Mouse (Mus musculus): Measurements from ENCODE around the gene H2-Eb1. TPM values are rescaled to one million over a fixed set of nuclear protein-coding genes. Genes with fewer than 3 reads are reported as not detected.

The H2-Eb1 gene
- polyA plus RNA-seq, 1 experiment = 1,267 TPM

GRCm38 (mm10) chr17:34329807-34330206, 24.1 kb downstream of the H2-Eb1 start:
- no peaks in the 10 kb centered on the region; the same call in 1 of the 2 replicates for H3K4me1 ChIP-seq (ENCODE audit: control insufficient read depth, insufficient read depth, low read length)

GRCm38 (mm10) chr17:34331200-34331599, 25.5 kb downstream of the H2-Eb1 start:
- Histone ChIP-seq H3K4me1 (ENCODE audit: control insufficient read depth, insufficient read depth, low read length) (peaks cover 13% of the 10 kb centered on the region), H3K4me3 (ENCODE audit: insufficient read depth, low read length) (no peak overlapping the region), H3K27ac (ENCODE audit: insufficient read depth, low read depth, low read length) (no peak overlapping the region)
- TF ChIP-seq POLR2A (IDR thresholded peaks at IDR 0.05; ENCODE audit: borderline replicate concordance, low read depth, low read length) (no peak), CTCF (IDR thresholded peaks at IDR 0.05; ENCODE audit: low read depth, low read length) (no peak)

More at GRCm38 (mm10) chr17:34329807-34330206, 24.1 kb downstream of the H2-Eb1 start:
- no peak overlapping the region for H3K27ac ChIP-seq (ENCODE audit: insufficient read depth, low read depth, low read length)
- TF ChIP-seq CTCF (IDR thresholded peaks at IDR 0.05; ENCODE audit: low read depth, low read length) (no peak), POLR2A (IDR thresholded peaks at IDR 0.05; ENCODE audit: borderline replicate concordance, low read depth, low read length) (no peak)
- H3K4me3 ChIP-seq (ENCODE audit: insufficient read depth, low read length) = no peak overlapping the region

GRCm38 (mm10) chr17:34340619-34341402, 35.1 kb downstream of the H2-Eb1 start:
- TF ChIP-seq CTCF (IDR thresholded peaks at IDR 0.05; ENCODE audit: low read depth, low read length) (no peak), POLR2A (IDR thresholded peaks at IDR 0.05; ENCODE audit: borderline replicate concordance, low read depth, low read length) (no peak)
- peaks cover 28% of the 10 kb centered on the region for H3K4me1 ChIP-seq (ENCODE audit: control insufficient read depth, insufficient read depth, low read length)
- H3K27ac ChIP-seq (ENCODE audit: insufficient read depth, low read depth, low read length) = no peak overlapping the region
- no peak overlapping the region for H3K4me3 ChIP-seq (ENCODE audit: insufficient read depth, low read length)

- peaks cover 39% of the 10 kb centered on the region for H3K4me1 ChIP-seq (ENCODE audit: control insufficient read depth, insufficient read depth, low read length)
- no peak overlapping the region for H3K4me3 ChIP-seq (ENCODE audit: insufficient read depth, low read length)
- no peak overlapping the region for H3K27ac ChIP-seq (ENCODE audit: insufficient read depth, low read depth, low read length)
- TF ChIP-seq CTCF (IDR thresholded peaks at IDR 0.05; ENCODE audit: low read depth, low read length) = no peak
- no peak for TF ChIP-seq POLR2A (IDR thresholded peaks at IDR 0.05; ENCODE audit: borderline replicate concordance, low read depth, low read length)
Observed at GRCm38 (mm10) chr17:34344882-34345281, 39.2 kb downstream of the H2-Eb1 start.

- TF ChIP-seq POLR2A (IDR thresholded peaks at IDR 0.05; ENCODE audit: borderline replicate concordance, low read depth, low read length) (no peak), CTCF (IDR thresholded peaks at IDR 0.05; ENCODE audit: low read depth, low read length) (no peak)
- Histone ChIP-seq H3K4me1 (ENCODE audit: control insufficient read depth, insufficient read depth, low read length) (peaks cover 39% of the 10 kb centered on the region), H3K27ac (ENCODE audit: insufficient read depth, low read depth, low read length) (no peak overlapping the region), H3K4me3 (ENCODE audit: insufficient read depth, low read length) (no peak overlapping the region)
Observed at GRCm38 (mm10) chr17:34345486-34345885, 39.8 kb downstream of the H2-Eb1 start.

- TF ChIP-seq CTCF (IDR thresholded peaks at IDR 0.05; ENCODE audit: low read depth, low read length) (no peak), POLR2A (IDR thresholded peaks at IDR 0.05; ENCODE audit: borderline replicate concordance, low read depth, low read length) (no peak)
- Histone ChIP-seq H3K4me1 (ENCODE audit: control insufficient read depth, insufficient read depth, low read length) (peaks cover 35% of the 10 kb centered on the region), H3K27ac (ENCODE audit: insufficient read depth, low read depth, low read length) (no peak overlapping the region), H3K4me3 (ENCODE audit: insufficient read depth, low read length) (no peak overlapping the region)
Observed at GRCm38 (mm10) chr17:34346041-34346440, 40.4 kb downstream of the H2-Eb1 start.

GRCm38 (mm10) chr17:34347606-34348308, 42.1 kb downstream of the H2-Eb1 start:
- H3K27ac ChIP-seq (ENCODE audit: insufficient read depth, low read depth, low read length) = peak overlapping the region; percentile 44
- H3K4me3 ChIP-seq (ENCODE audit: insufficient read depth, low read length) = no peak overlapping the region
- peaks cover 24% of the 10 kb centered on the region for H3K4me1 ChIP-seq (ENCODE audit: control insufficient read depth, insufficient read depth, low read length)

GRCm38 (mm10) chr17:34349429-34349828, 43.8 kb downstream of the H2-Eb1 start:
- TF ChIP-seq CTCF (IDR thresholded peaks at IDR 0.05; ENCODE audit: low read depth, low read length) = peak; percentile 39; the same call in 1 of the 2 replicates
- no peak for TF ChIP-seq POLR2A (IDR thresholded peaks at IDR 0.05; ENCODE audit: borderline replicate concordance, low read depth, low read length)
- Histone ChIP-seq H3K4me1 (ENCODE audit: control insufficient read depth, insufficient read depth, low read length) (peaks cover 27% of the 10 kb centered on the region), H3K4me3 (ENCODE audit: insufficient read depth, low read length) (no peak overlapping the region), H3K27ac (ENCODE audit: insufficient read depth, low read depth, low read length) (no peak overlapping the region)

More at GRCm38 (mm10) chr17:34347606-34348308, 42.1 kb downstream of the H2-Eb1 start:
- no peak for TF ChIP-seq CTCF (IDR thresholded peaks at IDR 0.05; ENCODE audit: low read depth, low read length)

GRCm38 (mm10) chr17:34354539-34354938, 48.9 kb downstream of the H2-Eb1 start, which contains the start of gene Btnl2:
TSS of gene Btnl2 (plus strand) at chr17:34354822.
- TF ChIP-seq CTCF (IDR thresholded peaks at IDR 0.05; ENCODE audit: low read depth, low read length) (no peak), POLR2A (IDR thresholded peaks at IDR 0.05; ENCODE audit: borderline replicate concordance, low read depth, low read length) (no peak)
- Histone ChIP-seq H3K27ac (ENCODE audit: insufficient read depth, low read depth, low read length) (peak within 1 kb of the TSS; percentile 76), H3K4me3 (ENCODE audit: insufficient read depth, low read length) (no peak within 1 kb of the TSS), H3K4me1 (ENCODE audit: control insufficient read depth, insufficient read depth, low read length) (peaks cover 19% of the 10 kb centered on the region)

GRCm38 (mm10) chr17:34354940-34355339, 49.3 kb downstream of the H2-Eb1 start:
- peaks cover 19% of the 10 kb centered on the region for H3K4me1 ChIP-seq (ENCODE audit: control insufficient read depth, insufficient read depth, low read length)
- peak overlapping the region; percentile 76 for H3K27ac ChIP-seq (ENCODE audit: insufficient read depth, low read depth, low read length)
- H3K4me3 ChIP-seq (ENCODE audit: insufficient read depth, low read length) = no peak overlapping the region
- TF ChIP-seq POLR2A (IDR thresholded peaks at IDR 0.05; ENCODE audit: borderline replicate concordance, low read depth, low read length) (no peak), CTCF (IDR thresholded peaks at IDR 0.05; ENCODE audit: low read depth, low read length) (no peak)
